Mouse (Mus musculus): Measurements from ENCODE around the gene Chrna1. TPM values are rescaled to one million over a fixed set of nuclear protein-coding genes. Genes with fewer than 3 reads are reported as not detected.

The Chrna1 gene
- polyA plus RNA-seq, 1 experiment from 2014 or later: 2.0 TPM

DNA sequence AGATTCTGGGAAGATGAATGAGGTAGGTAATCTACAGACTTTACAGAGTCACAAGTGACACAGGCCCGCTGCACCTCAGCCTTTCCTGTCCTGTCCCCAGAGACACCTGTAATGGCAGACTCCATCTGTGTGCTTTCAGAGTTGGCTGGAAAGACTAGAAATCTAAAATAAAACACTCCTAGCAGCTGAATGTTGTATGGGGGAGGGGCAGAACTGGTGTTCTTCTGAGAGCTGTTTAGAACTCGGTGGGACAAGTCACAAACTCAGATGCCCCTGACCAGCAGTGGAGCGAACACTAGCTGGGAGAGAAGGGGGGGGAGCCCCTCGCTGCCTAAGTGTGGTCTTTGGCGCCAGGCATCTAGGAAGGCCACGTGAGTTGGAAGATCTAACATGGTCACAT is 8.2 kb downstream of the Chrna1 start:
- Histone ChIP-seq H3K36me3 (ENCODE audit: control insufficient read depth, insufficient read depth, low read length) (no peaks in the 10 kb centered on the region), H3K4me1 (ENCODE audit: control insufficient read depth, insufficient read depth, low read length) (no peaks in the 10 kb centered on the region), H3K27ac (ENCODE audit: low read depth, low read length) (no peak overlapping the region), H3K27me3 (ENCODE audit: control insufficient read depth, insufficient read depth, low read length) (no peaks in the 10 kb centered on the region), H3K9ac (ENCODE audit: low read length) (no peak overlapping the region), H3K4me3 (ENCODE audit: low read depth, low read length) (no peak overlapping the region), H3K9me3 (ENCODE audit: control insufficient read depth, low read length) (no peaks in the 10 kb centered on the region), H3K4me2 (ENCODE audit: low read depth) (no peak overlapping the region)
- 68% methylated on average over 6 of the region's 6 CpGs for WGBS
- DNase-seq (ENCODE audit: low spot score) (no peak), ATAC-seq (ENCODE audit: insufficient read depth, low FRiP score, low TSS enrichment) (no peak)

DNA sequence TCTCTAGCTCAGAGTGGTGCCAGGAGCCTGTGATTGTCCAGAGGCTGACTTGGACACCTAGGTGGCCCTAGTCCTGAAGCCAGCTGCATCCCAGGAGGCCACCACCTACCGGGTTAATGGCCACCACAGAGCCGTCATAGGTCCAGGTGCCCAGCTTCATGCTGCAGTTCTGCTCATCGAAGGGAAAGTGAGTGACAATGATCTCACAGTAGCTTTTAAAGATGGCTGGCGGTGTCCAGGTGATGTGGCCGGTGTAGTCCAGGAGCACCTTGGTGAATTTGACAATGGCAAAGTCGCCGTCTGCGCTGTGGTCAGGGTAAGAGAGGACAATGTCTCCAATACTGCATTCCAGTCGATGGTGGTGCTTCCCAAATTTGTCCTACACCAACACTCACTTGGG is 8.8 kb downstream of the Chrna1 start:
- no peaks in the 10 kb centered on the region for H3K36me3 ChIP-seq (ENCODE audit: control insufficient read depth, insufficient read depth, low read length)
- WGBS: 93% methylated on average over 9 of the region's 9 CpGs
- DNase-seq (ENCODE audit: low spot score): no peak

DNA sequence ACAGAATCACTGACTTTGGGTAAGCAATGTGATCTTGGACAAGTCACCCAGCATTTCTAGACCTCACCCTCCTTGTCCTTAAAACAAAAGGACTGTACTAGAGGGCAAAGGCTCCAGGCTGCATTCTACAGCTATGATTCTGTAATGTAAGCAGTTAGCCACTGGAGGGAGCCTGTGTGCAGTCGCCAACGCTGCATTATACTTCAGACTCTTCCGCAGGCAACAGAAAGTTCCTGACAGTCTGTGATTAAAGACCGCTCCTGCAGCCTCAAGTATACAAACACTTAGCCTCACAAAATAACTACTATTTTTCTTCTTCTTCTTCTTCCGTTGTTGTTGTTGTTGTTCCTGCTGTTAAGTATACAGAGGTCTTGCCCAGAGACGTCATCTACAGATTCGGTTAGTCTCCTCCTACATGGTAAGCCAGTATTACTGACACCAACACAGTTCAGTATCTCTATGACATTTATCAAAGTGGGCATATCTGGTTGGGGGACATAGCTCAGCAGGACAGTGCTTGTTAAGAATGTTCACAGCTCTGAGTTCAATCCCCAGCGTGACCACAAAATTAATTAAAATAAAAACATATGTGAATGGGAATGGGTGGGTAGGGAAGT is 13.0 kb downstream of the Chrna1 start:
- no peak overlapping the region for H3K9ac ChIP-seq (ENCODE audit: low read length)
- no peaks in the 10 kb centered on the region for H3K4me1 ChIP-seq (ENCODE audit: control insufficient read depth, insufficient read depth, low read length)
- H3K9me3 ChIP-seq (ENCODE audit: control insufficient read depth, low read length): no peaks in the 10 kb centered on the region
- no peak overlapping the region for H3K27ac ChIP-seq (ENCODE audit: low read depth, low read length)
- H3K4me2 ChIP-seq (ENCODE audit: low read depth): no peak overlapping the region
- ATAC-seq (ENCODE audit: insufficient read depth, low FRiP score, low TSS enrichment): no peak
- no peaks in the 10 kb centered on the region for H3K36me3 ChIP-seq (ENCODE audit: control insufficient read depth, insufficient read depth, low read length)
- 27% methylated on average over 8 of the region's 8 CpGs for WGBS
- H3K4me3 ChIP-seq (ENCODE audit: low read depth, low read length): no peak overlapping the region
- no peaks in the 10 kb centered on the region for H3K27me3 ChIP-seq (ENCODE audit: control insufficient read depth, insufficient read depth, low read length)
- DNase-seq (ENCODE audit: low spot score): peak; percentile 61

More for the DNA sequence above, 8.8 kb downstream of the Chrna1 start:
- H3K4me2 ChIP-seq (ENCODE audit: low read depth): no peak overlapping the region
- H3K9me3 ChIP-seq (ENCODE audit: control insufficient read depth, low read length): no peaks in the 10 kb centered on the region
- H3K4me1 ChIP-seq (ENCODE audit: control insufficient read depth, insufficient read depth, low read length): no peaks in the 10 kb centered on the region
- H3K27ac ChIP-seq (ENCODE audit: low read depth, low read length): no peak overlapping the region
- no peak for ATAC-seq (ENCODE audit: insufficient read depth, low FRiP score, low TSS enrichment)
- H3K4me3 ChIP-seq (ENCODE audit: low read depth, low read length): no peak overlapping the region
- H3K9ac ChIP-seq (ENCODE audit: low read length): no peak overlapping the region
- no peaks in the 10 kb centered on the region for H3K27me3 ChIP-seq (ENCODE audit: control insufficient read depth, insufficient read depth, low read length)

DNA sequence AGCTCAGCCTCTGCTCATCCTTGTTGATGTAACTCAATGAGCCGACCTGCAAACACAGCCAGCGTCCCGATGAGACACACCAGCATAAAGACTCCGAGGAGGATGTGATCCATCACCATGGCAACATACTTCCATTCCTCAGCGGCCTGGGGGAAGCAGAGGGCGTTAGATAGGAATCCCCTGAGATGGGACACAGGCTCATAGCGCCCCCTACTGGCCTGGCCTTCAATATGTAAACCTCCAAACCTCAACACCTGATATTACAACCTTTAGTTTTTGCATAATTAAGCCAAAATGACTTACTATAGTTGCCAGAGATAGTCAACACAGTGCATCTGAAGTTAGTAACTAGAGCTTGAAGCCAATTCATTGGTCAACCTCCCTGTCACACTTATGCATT is 14.0 kb downstream of the Chrna1 start:
- 10% methylated on average over 7 of the region's 7 CpGs for WGBS
- ATAC-seq (ENCODE audit: insufficient read depth, low FRiP score, low TSS enrichment) (no peak), DNase-seq (ENCODE audit: low spot score) (peak; percentile 44)
- Histone ChIP-seq H3K36me3 (ENCODE audit: control insufficient read depth, insufficient read depth, low read length) (no peaks in the 10 kb centered on the region), H3K4me2 (ENCODE audit: low read depth) (no peak overlapping the region), H3K27me3 (ENCODE audit: control insufficient read depth, insufficient read depth, low read length) (no peaks in the 10 kb centered on the region), H3K4me3 (ENCODE audit: low read depth, low read length) (no peak overlapping the region), H3K9ac (ENCODE audit: low read length) (no peak overlapping the region), H3K9me3 (ENCODE audit: control insufficient read depth, low read length) (no peaks in the 10 kb centered on the region), H3K27ac (ENCODE audit: low read depth, low read length) (no peak overlapping the region), H3K4me1 (ENCODE audit: control insufficient read depth, insufficient read depth, low read length) (no peaks in the 10 kb centered on the region)

DNA sequence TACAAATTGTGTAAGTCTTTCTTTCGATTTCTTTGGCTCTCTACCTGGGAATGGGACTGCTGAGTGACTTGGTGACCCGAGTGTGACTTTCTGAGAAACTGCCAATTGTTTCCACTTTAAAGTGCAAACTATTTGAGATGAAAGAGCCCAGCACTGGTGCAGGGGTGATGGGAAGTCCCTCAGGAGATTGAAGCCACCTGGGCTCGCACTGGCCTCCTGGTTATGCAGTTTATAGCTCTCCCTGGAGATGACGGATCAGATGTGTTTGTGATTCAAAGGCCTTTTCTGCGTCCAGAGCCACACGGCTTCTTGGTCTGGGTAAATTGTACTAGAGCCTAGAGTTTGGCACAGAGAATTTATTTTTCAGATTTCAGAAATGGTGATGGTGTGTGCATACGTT is 16.4 kb downstream of the Chrna1 start:
- 54% methylated on average over 7 of the region's 7 CpGs for WGBS
- ATAC-seq (ENCODE audit: insufficient read depth, low FRiP score, low TSS enrichment) (no peak), DNase-seq (ENCODE audit: low spot score) (no peak)
- no peak overlapping the region for H3K4me2 ChIP-seq (ENCODE audit: low read depth)
- no peak overlapping the region for H3K27ac ChIP-seq (ENCODE audit: low read depth, low read length)
- no peak overlapping the region for H3K9ac ChIP-seq (ENCODE audit: low read length)
- H3K9me3 ChIP-seq (ENCODE audit: control insufficient read depth, low read length): no peaks in the 10 kb centered on the region
- H3K27me3 ChIP-seq (ENCODE audit: control insufficient read depth, insufficient read depth, low read length): no peaks in the 10 kb centered on the region
- H3K36me3 ChIP-seq (ENCODE audit: control insufficient read depth, insufficient read depth, low read length): no peaks in the 10 kb centered on the region
- no peaks in the 10 kb centered on the region for H3K4me1 ChIP-seq (ENCODE audit: control insufficient read depth, insufficient read depth, low read length)
- no peak overlapping the region for H3K4me3 ChIP-seq (ENCODE audit: low read depth, low read length)

DNA sequence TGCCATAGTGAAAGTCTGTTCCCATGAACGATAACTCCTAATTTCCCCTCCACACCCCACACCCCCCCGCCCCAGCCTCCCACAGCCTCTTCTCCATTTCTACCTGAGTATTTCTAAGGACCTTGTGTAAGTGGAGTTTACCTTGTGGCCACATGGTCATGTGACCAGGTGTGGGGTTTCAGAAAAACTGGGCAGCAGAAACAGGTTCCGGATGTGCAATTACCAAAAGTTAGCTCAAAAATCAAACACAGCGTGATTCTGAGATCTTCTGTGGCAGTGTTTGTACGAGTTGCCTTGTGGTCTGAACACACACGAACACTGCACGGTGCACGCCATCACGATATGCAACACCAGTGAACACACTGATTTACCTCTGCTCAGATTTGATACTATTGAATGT is 17.5 kb downstream of the Chrna1 start:
- Histone ChIP-seq H3K9ac (ENCODE audit: low read length) (no peak overlapping the region), H3K4me1 (ENCODE audit: control insufficient read depth, insufficient read depth, low read length) (no peaks in the 10 kb centered on the region), H3K27me3 (ENCODE audit: control insufficient read depth, insufficient read depth, low read length) (no peaks in the 10 kb centered on the region), H3K4me2 (ENCODE audit: low read depth) (no peak overlapping the region), H3K27ac (ENCODE audit: low read depth, low read length) (no peak overlapping the region), H3K9me3 (ENCODE audit: control insufficient read depth, low read length) (no peaks in the 10 kb centered on the region), H3K36me3 (ENCODE audit: control insufficient read depth, insufficient read depth, low read length) (no peaks in the 10 kb centered on the region), H3K4me3 (ENCODE audit: low read depth, low read length) (no peak overlapping the region)
- ATAC-seq (ENCODE audit: insufficient read depth, low FRiP score, low TSS enrichment): no peak
- no peak for DNase-seq (ENCODE audit: low spot score)
- WGBS: 98% methylated on average over 9 of the region's 9 CpGs

DNA sequence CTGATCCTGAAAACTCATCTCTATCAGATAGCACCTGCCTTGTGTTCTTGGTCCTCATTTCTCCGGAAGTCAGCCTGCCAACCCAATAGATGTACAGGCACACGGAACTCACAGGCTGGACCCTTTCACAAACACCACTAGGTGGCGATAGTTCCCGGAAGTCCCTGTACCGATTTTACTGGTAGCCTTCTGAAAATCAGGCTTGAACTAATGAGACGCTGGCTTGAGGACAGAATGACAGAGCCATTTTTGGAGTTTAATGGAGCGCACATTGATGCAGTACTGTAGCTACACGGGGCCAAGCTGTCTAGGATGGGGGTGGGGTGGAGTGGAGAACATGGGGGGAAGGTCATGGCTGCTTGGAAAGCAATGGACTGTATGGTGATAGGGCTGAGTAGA is 18.5 kb downstream of the Chrna1 start:
- no peaks in the 10 kb centered on the region for H3K36me3 ChIP-seq (ENCODE audit: control insufficient read depth, insufficient read depth, low read length)
- H3K4me3 ChIP-seq (ENCODE audit: low read depth, low read length): peak overlapping the region; percentile 24
- H3K9ac ChIP-seq (ENCODE audit: low read length): no peak overlapping the region
- H3K27ac ChIP-seq (ENCODE audit: low read depth, low read length): no peak overlapping the region
- peak; percentile 75 for DNase-seq (ENCODE audit: low spot score)
- peak; percentile 60; the same call in 1 of the 2 replicates for ATAC-seq (ENCODE audit: insufficient read depth, low FRiP score, low TSS enrichment)
- H3K9me3 ChIP-seq (ENCODE audit: control insufficient read depth, low read length): no peaks in the 10 kb centered on the region
- no peaks in the 10 kb centered on the region for H3K4me1 ChIP-seq (ENCODE audit: control insufficient read depth, insufficient read depth, low read length)
- peak overlapping the region; percentile 67 for H3K4me2 ChIP-seq (ENCODE audit: low read depth)
- 11% methylated on average over 8 of the region's 8 CpGs for WGBS
- no peaks in the 10 kb centered on the region for H3K27me3 ChIP-seq (ENCODE audit: control insufficient read depth, insufficient read depth, low read length)

DNA sequence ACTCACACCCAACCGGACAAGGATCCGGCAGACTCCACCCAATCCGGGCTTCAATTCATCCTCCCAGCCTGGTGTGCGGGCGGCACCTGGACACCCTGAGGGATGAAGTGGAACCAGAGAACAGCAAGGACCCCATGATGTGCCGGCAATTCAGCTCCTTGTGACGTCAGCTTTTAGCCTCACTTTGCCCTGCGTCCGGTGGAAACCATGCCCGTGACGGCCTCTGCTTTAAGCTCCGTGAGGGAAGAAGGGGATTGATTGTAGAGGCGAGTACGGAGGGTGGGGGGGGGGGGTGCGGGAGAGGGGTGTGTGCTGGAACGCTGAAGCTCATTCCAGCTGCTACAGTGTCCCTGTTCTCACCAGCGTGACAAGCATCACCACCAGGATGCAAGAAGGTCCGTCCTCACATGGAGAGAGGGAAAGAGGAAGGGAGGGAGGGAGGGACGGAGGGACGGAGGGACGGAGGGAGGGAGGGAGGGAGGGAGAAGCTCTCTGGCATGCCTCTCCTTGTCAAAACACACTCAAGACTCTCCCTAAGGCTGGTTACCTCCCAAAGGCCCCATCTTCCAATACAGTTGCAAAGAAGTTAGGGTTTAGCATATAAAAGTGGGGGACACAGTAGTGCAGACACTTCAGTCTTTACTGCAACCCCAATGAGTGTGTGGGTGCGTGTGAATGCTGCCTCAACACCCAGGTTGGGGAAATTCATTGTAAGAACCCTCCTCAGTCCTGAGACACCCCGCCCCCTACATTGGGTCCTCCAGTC is 19.1 kb downstream of the Chrna1 start:
- 2% methylated on average over 20 of the region's 23 CpGs for WGBS
- H3K27me3 ChIP-seq (ENCODE audit: control insufficient read depth, insufficient read depth, low read length): no peaks in the 10 kb centered on the region
- peak; percentile 43 for DNase-seq (ENCODE audit: low spot score)
- peak overlapping the region; percentile 29 for H3K9ac ChIP-seq (ENCODE audit: low read length)
- ATAC-seq (ENCODE audit: insufficient read depth, low FRiP score, low TSS enrichment): peak; percentile 45; the same call in 1 of the 2 replicates
- H3K36me3 ChIP-seq (ENCODE audit: control insufficient read depth, insufficient read depth, low read length): no peaks in the 10 kb centered on the region
- peak overlapping the region; percentile 24 for H3K4me3 ChIP-seq (ENCODE audit: low read depth, low read length)
- H3K9me3 ChIP-seq (ENCODE audit: control insufficient read depth, low read length): no peaks in the 10 kb centered on the region
- H3K4me2 ChIP-seq (ENCODE audit: low read depth): peak overlapping the region; percentile 67
- H3K4me1 ChIP-seq (ENCODE audit: control insufficient read depth, insufficient read depth, low read length): no peaks in the 10 kb centered on the region
- H3K27ac ChIP-seq (ENCODE audit: low read depth, low read length): no peak overlapping the region

DNA sequence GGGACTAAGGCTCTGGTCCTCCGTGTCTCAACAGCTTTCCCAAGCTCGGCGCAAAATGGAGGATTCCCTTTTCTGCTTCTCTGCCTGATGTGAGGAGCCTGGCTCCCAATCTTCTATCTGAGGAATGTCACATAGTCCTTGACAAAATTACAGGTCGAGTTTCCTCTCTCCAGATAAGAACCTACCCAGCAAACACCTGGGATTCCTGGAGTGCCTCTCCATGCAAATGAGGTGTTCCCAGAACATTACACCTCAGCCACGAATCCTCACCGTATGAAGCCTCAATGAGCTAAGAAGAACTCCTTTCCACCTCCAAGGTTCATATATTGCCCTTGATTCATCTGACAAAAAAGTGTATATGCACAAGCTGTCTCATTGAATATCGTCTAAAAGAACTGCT is 19.7 kb downstream of the Chrna1 start:
- peak overlapping the region; percentile 24; the same call in 1 of the 2 replicates for H3K4me3 ChIP-seq (ENCODE audit: low read depth, low read length)
- no peak overlapping the region for H3K9ac ChIP-seq (ENCODE audit: low read length)
- H3K27ac ChIP-seq (ENCODE audit: low read depth, low read length): no peak overlapping the region
- DNase-seq (ENCODE audit: low spot score) (no peak), ATAC-seq (ENCODE audit: insufficient read depth, low FRiP score, low TSS enrichment) (no peak)
- WGBS: 47% methylated on average over 7 of the region's 7 CpGs
- H3K9me3 ChIP-seq (ENCODE audit: control insufficient read depth, low read length): no peaks in the 10 kb centered on the region
- no peaks in the 10 kb centered on the region for H3K27me3 ChIP-seq (ENCODE audit: control insufficient read depth, insufficient read depth, low read length)
- peak overlapping the region; percentile 67 for H3K4me2 ChIP-seq (ENCODE audit: low read depth)
- no peaks in the 10 kb centered on the region for H3K4me1 ChIP-seq (ENCODE audit: control insufficient read depth, insufficient read depth, low read length)
- H3K36me3 ChIP-seq (ENCODE audit: control insufficient read depth, insufficient read depth, low read length): no peaks in the 10 kb centered on the region
